Comparison of ENCODE assay signal across 8 mouse cellular contexts in genomic region chr10:117916280-117916679, GRCm38 (mm10).
DNase-seq lines count a peak whose midpoint lies in the region; ATAC-seq and TF ChIP-seq lines count a peak whose summit lies in the region.
"Had no signal": no experiment of that assay in that cellular context is flagged by ENCODE, and none has a peak within 500 bp of the region (broad histone marks: within the 10 kb centered on the region; RNA-seq: fewer than 3 reads in every experiment).

No protein-coding gene starts in this region.

- no peaks in the 10 kb centered on the region for H3K9me3 ChIP-seq in ES-E14 (ENCODE audit: control insufficient read depth, insufficient read depth, low read depth, low read length)
- peaks cover 3% of the 10 kb centered on the region; the same call in 1 of the 2 replicates for H3K9me3 ChIP-seq in midbrain, postnatal 0 days (ENCODE audit: low read length)
- H3K9me3 ChIP-seq: midbrain, embryonic 12.5 days had no signal

- H3K9ac ChIP-seq in ES-E14 (ENCODE audit: insufficient read depth, low read depth, low read length, poor library complexity, severe bottlenecking) = no peak overlapping the region
- no peak overlapping the region for H3K9ac ChIP-seq in midbrain, postnatal 0 days (replicated peaks; ENCODE audit: low read length, poor library complexity, severe bottlenecking)
- H3K9ac ChIP-seq: midbrain, embryonic 12.5 days had no signal

- WGBS in midbrain, postnatal 0 days = 73% methylated on average over 7 of the region's 7 CpGs

- DNase-seq in layer of hippocampus, adult 2 months (ENCODE audit: low spot score in 2 of 2) = no peak
- no peak for DNase-seq in layer of hippocampus, adult 11-12 months (ENCODE audit: low spot score)
- DNase-seq in ES-E14 (ENCODE audit: low read depth, low spot score) = no peak
- DNase-seq in c-Kit-negative CD71-positive TER-119-positive erythroid progenitor cells, embryonic 14.5 days (ENCODE audit: low read depth, low spot score) = peak; percentile 37
- DNase-seq in lung, postnatal 25 days (ENCODE audit: low spot score) = peak; percentile 24
- no peak for DNase-seq in midbrain, postnatal 0 days (ENCODE audit: low spot score)
- DNase-seq in kidney, adult 9 months = no peak

- TF ChIP-seq CTCF in layer of hippocampus, adult 2 months (conservative IDR thresholded peaks at IDR 0.05) = peak; percentile 45
- TF ChIP-seq CTCF in midbrain, postnatal 0 days (IDR thresholded peaks at IDR 0.05) = no peak

- no peak for ATAC-seq in midbrain, postnatal 0 days (ENCODE audit: low FRiP score)

- H3K4me3 ChIP-seq in layer of hippocampus, adult 2 months = no peak overlapping the region
- no peak overlapping the region for H3K4me3 ChIP-seq in ES-E14 (ENCODE audit: insufficient read depth in 1 of 2, low read depth in 1 of 2, low read length in 2 of 2, poor library complexity in 1 of 2, severe bottlenecking in 1 of 2)
- H3K4me3 ChIP-seq in midbrain, postnatal 0 days (ENCODE audit: low read depth, low read length) = no peak overlapping the region
- H3K4me3 ChIP-seq: midbrain, embryonic 12.5 days had no signal

- no peak overlapping the region for H3K27ac ChIP-seq in layer of hippocampus, adult 2 months
- H3K27ac ChIP-seq in ES-E14 (ENCODE audit: insufficient read depth, low read depth, low read length, poor library complexity, severe bottlenecking) = no peak overlapping the region
- H3K27ac ChIP-seq in midbrain, postnatal 0 days (ENCODE audit: low read depth, low read length) = no peak overlapping the region
- H3K27ac ChIP-seq: midbrain, embryonic 12.5 days had no signal

- in situ Hi-C loops in ES-E14 (cut with MboI; ENCODE audit: low sequenced_read_pairs in 2 of 2, unreplicated experiment in 2 of 2) = no loop called here

- no peak overlapping the region for H3K4me2 ChIP-seq in midbrain, postnatal 0 days (ENCODE audit: low read depth, low read length, poor library complexity, severe bottlenecking)
- H3K4me2 ChIP-seq: midbrain, embryonic 12.5 days had no signal

- peaks cover 0 to 11% of the 10 kb centered on the region in 2 experiments; a peak in 1 of 4 replicates for H3K4me1 ChIP-seq in ES-E14 (ENCODE audit: control insufficient read depth in 2 of 2, insufficient read depth in 2 of 2, low read length in 2 of 2, poor library complexity in 1 of 2)
- H3K4me1 ChIP-seq in midbrain, postnatal 0 days (ENCODE audit: insufficient read depth, low read length) = no peaks in the 10 kb centered on the region
- H3K4me1 ChIP-seq: midbrain, embryonic 12.5 days had no signal

- H3K27me3 ChIP-seq in midbrain, postnatal 0 days (ENCODE audit: insufficient read depth, low read length) = no peaks in the 10 kb centered on the region
- H3K27me3 ChIP-seq: midbrain, embryonic 12.5 days had no signal

- H3K36me3 ChIP-seq in ES-E14 (ENCODE audit: control insufficient read depth, insufficient read depth, low read length, poor library complexity, severe bottlenecking) = no peaks in the 10 kb centered on the region
- H3K36me3 ChIP-seq in midbrain, postnatal 0 days (ENCODE audit: insufficient read depth, low read length) = no peaks in the 10 kb centered on the region
- H3K36me3 ChIP-seq: midbrain, embryonic 12.5 days had no signal

TF ChIP-seq in ES-E14, 5 proteins besides CTCF, POLR2A, EP300 and RAD21:
- no peak for TF ChIP-seq MAFK (IDR thresholded peaks at IDR 0.05; ENCODE audit: insufficient read depth, low read depth, low read length)
- TF ChIP-seq ZC3H11A (IDR thresholded peaks at IDR 0.05; ENCODE audit: borderline replicate concordance, low read depth, low read length) = no peak
- peak; percentile 86; the same call in 1 of the 2 replicates for TF ChIP-seq ZNF384 (IDR thresholded peaks at IDR 0.05; ENCODE audit: low read depth, low read length)
- TF ChIP-seq CHD2 (IDR thresholded peaks at IDR 0.05; ENCODE audit: low read depth, low read length) = no peak
- TF ChIP-seq HCFC1 (IDR thresholded peaks at IDR 0.05; ENCODE audit: borderline replicate concordance, insufficient read depth, low read length) = no peak

Comparison
In these comparisons a context has a peak if more than half of its experiments do, and no peak if none do; other contexts are left out.
1. DNase-seq: peak in c-Kit-negative CD71-positive TER-119-positive erythroid progenitor cells, embryonic 14.5 days (single experiment) and lung, postnatal 25 days (single experiment); none in layer of hippocampus, adult 2 months (0 of 2), layer of hippocampus, adult 11-12 months (single experiment), ES-E14 (single experiment), midbrain, postnatal 0 days (single experiment) and kidney, adult 9 months (single experiment).